Mouse (Mus musculus) left cerebral cortex, adult 11 months (tissue): Measurements from ENCODE around the gene Myo1b.
"Not testable (repeated sequence)": the region's sequence is repeated elsewhere in the genome, so short reads cannot be mapped to it uniquely, and the experiment has no call there.

Experiments used
- DNase-seq: peaks from one replicate; pipeline ENCODE4 v3.0.0; 2022; ENCODE audit warnings: low spot score

Myo1b gene

GRCm38 (mm10) chr1:51894721-51895120 lies 21.1 kb downstream of the Myo1b start:
- no peak for DNase-seq

GRCm38 (mm10) chr1:51893521-51894355 lies 22.1 kb downstream of the Myo1b start:
- no peak for DNase-seq

- DNase-seq, result no peak
Measured at GRCm38 (mm10) chr1:51892005-51892404, 23.9 kb downstream of the Myo1b start.

- DNase-seq, result no peak
Measured at GRCm38 (mm10) chr1:51888046-51888813, 27.6 kb downstream of the Myo1b start.

- no peak for DNase-seq
Measured at GRCm38 (mm10) chr1:51885356-51885983, 30.4 kb downstream of the Myo1b start.

- no peak for DNase-seq
Measured at GRCm38 (mm10) chr1:51883211-51883610, 32.7 kb downstream of the Myo1b start.

GRCm38 (mm10) chr1:51882752-51883151 lies 33.1 kb downstream of the Myo1b start:
- DNase-seq, result no peak

GRCm38 (mm10) chr1:51879927-51880814 lies 35.7 kb downstream of the Myo1b start:
- DNase-seq, result no peak

- no peak for DNase-seq
Measured at GRCm38 (mm10) chr1:51879333-51879770, 36.5 kb downstream of the Myo1b start.

- no peak for DNase-seq
Measured at GRCm38 (mm10) chr1:51875462-51876225, 40.2 kb downstream of the Myo1b start.

- no peak for DNase-seq
Measured at GRCm38 (mm10) chr1:51872493-51873261, 43.2 kb downstream of the Myo1b start.

GRCm38 (mm10) chr1:51871234-51871633 lies 44.6 kb downstream of the Myo1b start:
- DNase-seq, result not testable (repeated sequence)

GRCm38 (mm10) chr1:51862828-51863421 lies 52.9 kb downstream of the Myo1b start:
- no peak for DNase-seq

- no peak for DNase-seq
Measured at GRCm38 (mm10) chr1:51860837-51861236, 55.0 kb downstream of the Myo1b start.

GRCm38 (mm10) chr1:51856946-51857345 lies 58.9 kb downstream of the Myo1b start:
- no peak for DNase-seq

GRCm38 (mm10) chr1:51856245-51856915 lies 59.5 kb downstream of the Myo1b start:
- no peak for DNase-seq

- DNase-seq, result no peak
Measured at GRCm38 (mm10) chr1:51855541-51856244, 60.2 kb downstream of the Myo1b start.

- DNase-seq, result no peak
Measured at GRCm38 (mm10) chr1:51852314-51852713, 63.6 kb downstream of the Myo1b start.
